Mouse (Mus musculus) thymus, adult 2 months (tissue): ENCODE data around the gene Gli3.

Source experiments
- CTCF ChIP-seq: fragments of 200-500 bp; IDR thresholded peaks from 2 replicates; pipeline ENCODE4 v1.5.1; 2012; ENCODE audit warnings: mild to moderate bottlenecking, control low read depth, low read length, moderate library complexity, borderline replicate concordance; ENCODE audit not compliant: control insufficient read depth, poor library complexity, insufficient read depth; ENCODE audit errors: extremely low read depth
- POLR2A ChIP-seq: fragments of 200-500 bp; IDR thresholded peaks from 2 replicates; pipeline ENCODE4 v1.6.1; 2012; ENCODE audit warnings: mild to moderate bottlenecking, low read length, control low read depth, moderate library complexity; ENCODE audit not compliant: control insufficient read depth, poor library complexity, insufficient read depth; ENCODE audit errors: extremely low read depth

- TF ChIP-seq POLR2A (no peak), CTCF (no peak)
Measured at GRCm38 (mm10) chr13:15542053-15542452, 79.0 kb downstream of the Gli3 start.
